Mouse (Mus musculus) embryonic facial prominence, embryonic 14.5 days (tissue): ENCODE data around the gene 3110082I17Rik. TPM values are rescaled to one million over a fixed set of nuclear protein-coding genes. Genes with fewer than 3 reads are reported as not detected.
A peak's percentile ranks its signal among the peaks of the same experiment; 100 is the strongest.

Source experiments
- ATAC-seq: fragments of 200-750 bp; cut with Nextera tagmentation; 2 replicates; pipeline ENCODE4 v1.8.0; 2017; ENCODE audit warnings: low read depth, moderate number of reproducible peaks, moderate TSS enrichment
- DNase-seq: peaks from one replicate; pipeline ENCODE4 v3.0.0-alpha.2; 2015; ENCODE audit warnings: low spot score
- H3K27ac ChIP-seq: fragments of 300-500 bp; sonication (generic); replicated peaks from 2 replicates; pipeline ENCODE4 v1.5.1; 2014; ENCODE audit warnings: low read depth, mild to moderate bottlenecking, low read length, moderate library complexity
- H3K27me3 ChIP-seq: fragments of 300-500 bp; sonication (generic); replicated peaks from 2 replicates; pipeline ENCODE4 v1.6.1; 2014; ENCODE audit warnings: low read length; ENCODE audit not compliant: control insufficient read depth, insufficient read depth
- H3K36me3 ChIP-seq: fragments of 300-500 bp; sonication (generic); 2 replicates; pipeline ENCODE4 v1.6.1; 2014; ENCODE audit warnings: low read length, mixed read lengths; ENCODE audit not compliant: control insufficient read depth, insufficient read depth
- H3K4me1 ChIP-seq: fragments of 300-500 bp; sonication (generic); 2 replicates; pipeline ENCODE4 v1.6.1; 2014; ENCODE audit warnings: antibody characterized with exemption, low read length; ENCODE audit not compliant: control insufficient read depth, insufficient read depth
- H3K4me2 ChIP-seq: fragments of 300-500 bp; sonication (generic); 2 replicates; pipeline ENCODE4 v1.6.1; 2014; ENCODE audit warnings: low read depth, mild to moderate bottlenecking, low read length, moderate library complexity, mixed read lengths
- H3K4me3 ChIP-seq: fragments of 300-500 bp; sonication (generic); 2 replicates; pipeline ENCODE4 v1.5.1; 2014; ENCODE audit warnings: low read depth, mild to moderate bottlenecking, low read length
- H3K9ac ChIP-seq: fragments of 300-500 bp; sonication (generic); 2 replicates; pipeline ENCODE4 v1.6.1; 2014; ENCODE audit warnings: low read depth, mild to moderate bottlenecking, low read length, moderate library complexity, mixed read lengths
- H3K9me3 ChIP-seq: fragments of 300-500 bp; sonication (generic); 2 replicates; pipeline ENCODE4 v1.6.1; 2016; ENCODE audit warnings: low read length; ENCODE audit not compliant: control insufficient read depth
- WGBS: fragments of 180-500 bp; shearing (Covaris S2); extraction: QIAGEN DNeasy Blood & Tissue Kit; methylation state at CpG from one replicate; pipeline ENCODE4 v1.1.7; 2014; 5-methylcytosine and 5-hydroxymethylcytosine counted together
- polyA plus RNA-seq: library from polyadenylated mRNA; unstranded; fragments of >200 nt; fragmentation: Nextera tagmentation; extraction: Ambion mirVana; gene quantifications from 2 replicates; pipeline ENCODE4 v1.2.1, GENCODE M21; 2014

The 3110082I17Rik gene
- polyA plus RNA-seq, 1 experiment from 2014 or later, result 24.7 TPM

GRCm38 (mm10) chr5:139371118-139371517 is 89.2 kb downstream of the 3110082I17Rik start:
- Histone ChIP-seq H3K9me3 (no peaks in the 10 kb centered on the region), H3K36me3 (no peaks in the 10 kb centered on the region), H3K4me1 (peaks cover 7% of the 10 kb centered on the region; the same call in 1 of the 2 replicates), H3K4me2 (peak overlapping the region; percentile 84), H3K4me3 (peak overlapping the region; percentile 64; the same call in 1 of the 2 replicates), H3K9ac (peak overlapping the region; percentile 92), H3K27me3 (no peaks in the 10 kb centered on the region), H3K27ac (peak overlapping the region; percentile 86; the same call in 1 of the 2 replicates)
- no peak for ATAC-seq
- DNase-seq, result no peak
- 64% methylated on average over 5 of the region's 5 CpGs for WGBS

- WGBS, result 87% methylated on average over 6 of the region's 6 CpGs
- H3K27ac ChIP-seq, result no peak overlapping the region
- H3K9ac ChIP-seq, result 0 out of 2 replicates have a peak overlapping the region, but pooled peaks have one; percentile 1
- H3K27me3 ChIP-seq, result no peaks in the 10 kb centered on the region
- H3K4me2 ChIP-seq, result no peak overlapping the region
- DNase-seq (no peak), ATAC-seq (no peak)
- H3K36me3 ChIP-seq, result no peaks in the 10 kb centered on the region
- no peak overlapping the region for H3K4me3 ChIP-seq
- H3K4me1 ChIP-seq, result peaks cover 8% of the 10 kb centered on the region; the same call in 1 of the 2 replicates
- no peaks in the 10 kb centered on the region for H3K9me3 ChIP-seq
Measured at GRCm38 (mm10) chr5:139370336-139370735, 90.0 kb downstream of the 3110082I17Rik start.

DNA sequence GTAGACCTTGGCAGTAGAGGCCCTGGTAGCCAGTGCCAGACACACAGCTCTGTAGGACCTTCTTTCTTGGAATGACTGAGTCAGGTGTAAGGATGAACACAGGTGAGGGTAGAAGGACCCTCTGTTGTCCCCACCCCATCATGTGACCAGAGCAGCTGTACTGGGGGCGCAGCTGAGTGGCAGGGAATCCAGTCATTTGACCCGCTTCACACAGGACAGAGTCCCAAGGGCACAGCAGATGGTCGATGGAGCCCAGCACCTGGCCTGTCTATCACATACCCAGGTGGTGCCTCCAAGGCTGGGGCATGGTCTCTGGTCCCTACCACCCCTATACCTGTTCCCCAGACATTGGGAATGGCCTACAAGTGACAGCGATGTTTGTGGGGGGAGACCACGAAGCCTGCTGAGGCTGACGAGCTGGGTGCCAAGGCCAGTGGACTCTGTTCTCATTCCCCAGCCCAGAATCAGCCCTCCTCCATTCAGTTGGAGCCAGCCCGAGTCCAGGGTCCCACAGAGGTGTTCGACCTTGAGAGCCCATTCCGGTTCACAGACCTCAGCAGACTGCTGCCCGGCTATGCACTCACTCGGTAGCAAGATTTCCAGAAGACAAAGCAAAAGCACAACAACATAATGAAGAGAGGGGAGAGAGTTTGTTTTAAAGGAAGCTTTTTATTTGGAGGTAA is 91.5 kb downstream of the 3110082I17Rik start:
- no peak for ATAC-seq
- no peak overlapping the region for H3K4me2 ChIP-seq
- no peaks in the 10 kb centered on the region for H3K9me3 ChIP-seq
- 81% methylated on average over 11 of the region's 11 CpGs for WGBS
- no peak overlapping the region for H3K9ac ChIP-seq
- no peaks in the 10 kb centered on the region for H3K36me3 ChIP-seq
- H3K4me1 ChIP-seq, result peaks cover 19% of the 10 kb centered on the region
- H3K27me3 ChIP-seq, result no peaks in the 10 kb centered on the region
- peak; percentile 56 for DNase-seq
- no peak overlapping the region for H3K4me3 ChIP-seq
- H3K27ac ChIP-seq, result no peak overlapping the region

DNA sequence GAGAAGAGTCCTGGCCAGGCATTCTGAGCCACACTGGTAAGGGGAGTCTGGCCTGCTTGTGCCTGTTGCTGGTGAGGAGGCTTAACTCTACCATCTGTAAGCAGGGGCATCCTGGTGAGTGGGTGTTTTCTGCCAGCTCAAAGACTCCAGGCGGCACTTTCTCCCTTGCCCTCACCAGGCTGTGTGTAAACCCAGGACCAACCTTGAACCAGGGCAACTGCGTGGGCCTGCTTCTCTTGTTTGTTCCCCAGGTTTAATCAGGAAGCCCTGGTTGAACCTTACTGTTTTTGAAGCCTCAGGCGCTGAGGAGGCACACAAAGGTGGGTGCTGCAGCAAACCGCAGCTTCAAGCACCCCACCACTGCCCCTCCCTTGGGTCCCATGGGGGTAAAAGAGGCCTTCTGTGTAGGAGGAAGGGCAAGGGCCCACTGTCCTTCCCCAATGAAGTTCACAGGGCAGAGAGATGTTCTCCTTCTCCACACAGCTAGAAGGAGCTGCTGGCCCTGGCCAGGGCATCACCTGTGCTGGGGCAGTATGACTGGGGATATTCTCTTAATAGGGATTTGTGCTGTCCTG is 92.4 kb downstream of the 3110082I17Rik start:
- Histone ChIP-seq H3K27ac (no peak overlapping the region), H3K27me3 (no peaks in the 10 kb centered on the region), H3K9me3 (no peaks in the 10 kb centered on the region), H3K4me2 (no peak overlapping the region), H3K4me3 (no peak overlapping the region), H3K4me1 (peaks cover 19% of the 10 kb centered on the region), H3K9ac (no peak overlapping the region), H3K36me3 (no peaks in the 10 kb centered on the region)
- ATAC-seq, result no peak
- 77% methylated on average over 4 of the region's 4 CpGs for WGBS
- DNase-seq, result no peak

DNA sequence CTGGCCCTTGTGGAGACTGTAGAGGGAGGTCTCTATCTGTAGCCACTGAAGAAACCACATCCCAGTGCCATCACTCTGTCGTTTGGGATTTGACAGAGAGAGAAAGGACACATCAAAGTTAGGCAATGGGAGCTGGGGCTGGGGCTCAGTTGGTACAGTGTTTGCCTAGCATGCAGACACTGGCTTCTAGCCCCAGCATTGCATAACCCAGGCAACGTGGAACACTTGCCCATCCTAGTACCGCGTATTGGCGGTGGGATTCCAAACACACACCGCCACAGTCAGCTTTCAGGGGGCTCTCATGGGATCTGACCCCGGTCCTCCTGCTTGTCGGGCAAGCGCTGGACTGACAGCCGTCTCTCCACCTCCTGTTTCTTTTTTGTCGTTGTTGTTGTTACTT is 93.8 kb downstream of the 3110082I17Rik start:
- no peak for ATAC-seq
- H3K27ac ChIP-seq, result no peak overlapping the region
- 76% methylated on average over 11 of the region's 11 CpGs for WGBS

DNA sequence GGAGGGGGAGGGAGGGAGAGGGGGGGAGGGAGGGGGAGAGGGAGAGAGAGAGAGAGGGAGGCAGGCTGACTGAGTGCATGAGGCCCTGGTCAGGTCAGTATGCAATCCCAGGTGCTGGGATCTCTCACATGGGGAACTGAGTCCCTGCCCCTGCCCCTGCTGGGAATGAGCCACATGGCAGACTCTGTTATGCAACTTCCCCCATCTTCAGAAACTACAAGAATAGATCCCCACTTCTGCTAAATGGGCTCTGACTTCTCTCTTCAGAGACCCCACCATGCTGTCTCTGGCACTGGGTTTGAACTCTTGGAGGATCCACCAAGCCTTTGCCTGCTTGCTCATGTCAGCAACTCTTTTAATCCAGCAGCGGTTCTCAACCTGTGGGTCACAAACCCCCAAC is 94.5 kb downstream of the 3110082I17Rik start:
- DNase-seq, result no peak
- ATAC-seq, result no peak
- Histone ChIP-seq H3K9ac (no peak overlapping the region), H3K9me3 (no peaks in the 10 kb centered on the region), H3K36me3 (no peaks in the 10 kb centered on the region), H3K4me2 (no peak overlapping the region), H3K27me3 (no peaks in the 10 kb centered on the region), H3K4me3 (no peak overlapping the region), H3K4me1 (peaks cover 12% of the 10 kb centered on the region), H3K27ac (no peak overlapping the region)
- WGBS, result 90% methylated on average over 1 of the region's 1 CpGs

More for the DNA sequence above, 93.8 kb downstream of the 3110082I17Rik start:
- Histone ChIP-seq H3K4me2 (no peak overlapping the region), H3K4me1 (peaks cover 14% of the 10 kb centered on the region), H3K9me3 (no peaks in the 10 kb centered on the region), H3K36me3 (no peaks in the 10 kb centered on the region), H3K9ac (no peak overlapping the region), H3K4me3 (no peak overlapping the region), H3K27me3 (no peaks in the 10 kb centered on the region)
- DNase-seq, result no peak

- H3K27me3 ChIP-seq, result no peaks in the 10 kb centered on the region
- H3K27ac ChIP-seq, result peak overlapping the region; percentile 59; the same call in 1 of the 2 replicates
- peak overlapping the region; percentile 34; the same call in 1 of the 2 replicates for H3K9ac ChIP-seq
- ATAC-seq, result 0 out of 2 replicates have a peak, but pooled peaks have one; percentile 13
- peaks cover 12% of the 10 kb centered on the region for H3K4me1 ChIP-seq
- H3K4me3 ChIP-seq, result no peak overlapping the region
- H3K4me2 ChIP-seq, result peak overlapping the region; percentile 36
- no peaks in the 10 kb centered on the region for H3K36me3 ChIP-seq
- 29% methylated on average over 5 of the region's 5 CpGs for WGBS
- no peaks in the 10 kb centered on the region for H3K9me3 ChIP-seq
- DNase-seq, result no peak
Measured at GRCm38 (mm10) chr5:139364911-139365571, 95.3 kb downstream of the 3110082I17Rik start.

DNA sequence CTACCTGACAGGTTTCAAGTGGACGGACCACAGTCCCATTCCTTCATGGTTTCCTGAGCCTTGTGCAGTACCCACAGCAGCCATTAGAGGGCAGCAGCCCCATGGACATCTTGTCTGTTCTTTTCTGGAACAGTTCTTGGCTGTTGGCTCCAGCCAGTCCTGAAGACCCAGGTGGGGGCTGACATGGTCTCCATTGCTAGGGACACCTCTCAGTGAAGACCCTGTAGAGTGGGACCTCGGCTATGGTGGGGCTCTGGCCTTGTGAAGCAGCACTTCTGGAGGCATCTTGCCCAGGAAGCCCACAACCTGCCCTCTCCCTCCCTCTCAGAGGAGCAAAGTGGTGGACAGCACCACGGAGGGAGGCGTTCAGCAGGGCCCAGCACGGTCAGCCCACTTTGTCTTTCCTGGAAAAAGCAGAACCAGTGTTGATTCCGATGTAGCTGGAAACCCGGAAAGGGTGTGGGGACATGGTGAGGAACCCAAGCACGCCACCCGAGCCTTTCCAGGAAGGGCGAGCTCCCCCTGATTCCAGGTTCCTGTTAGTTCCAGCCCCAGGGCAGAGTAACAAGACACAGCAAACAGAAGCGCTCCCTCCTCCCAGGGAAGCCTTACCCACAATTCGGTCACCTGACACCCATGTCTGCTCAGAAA is 95.9 kb downstream of the 3110082I17Rik start:
- Histone ChIP-seq H3K4me1 (peaks cover 12% of the 10 kb centered on the region), H3K27ac (peak overlapping the region; percentile 59), H3K4me2 (peak overlapping the region; percentile 36), H3K9me3 (no peaks in the 10 kb centered on the region), H3K4me3 (no peak overlapping the region), H3K27me3 (no peaks in the 10 kb centered on the region), H3K36me3 (no peaks in the 10 kb centered on the region), H3K9ac (peak overlapping the region; percentile 34; the same call in 1 of the 2 replicates)
- ATAC-seq (peak; percentile 67), DNase-seq (peak; percentile 86)
- WGBS, result 18% methylated on average over 11 of the region's 12 CpGs
